15 mouse cellular contexts compared by ENCODE assay signal in genomic region chr15:81311026-81311425, GRCm38 (mm10).
"Had no signal": no experiment of that assay in that cellular context is flagged by ENCODE, and none has a peak within 500 bp of the region (broad histone marks: within the 10 kb centered on the region; RNA-seq: fewer than 3 reads in every experiment).

No protein-coding gene starts in this region.

- H3K9ac ChIP-seq: limb, embryonic 12.5 days; liver, embryonic 13.5 days; liver, postnatal 0 days; lung, embryonic 15.5 days had no signal

- ATAC-seq: inflammation-experienced regulatory T-cells, adult 6 months; liver, postnatal 0 days; midbrain, embryonic 16.5 days had no signal

- H3K4me3 ChIP-seq: layer of hippocampus, adult 2 months; limb, embryonic 12.5 days; liver, embryonic 13.5 days; lung, embryonic 15.5 days had no signal

- H3K9me3 ChIP-seq: limb, embryonic 12.5 days; liver, embryonic 13.5 days; lung, embryonic 15.5 days had no signal

- H3K27me3 ChIP-seq: limb, embryonic 12.5 days; liver, embryonic 13.5 days; lung, embryonic 15.5 days had no signal

- DNase-seq: kidney, adult 18-20 months; kidney, postnatal 10 days; kidney, postnatal 4 days; liver; liver, embryonic 13.5 days; liver, postnatal 0 days; lung, postnatal 14 days; right cerebral cortex, adult 18-20 months; right cerebral cortex, postnatal 25 days; thymus, postnatal 14 days had no signal

- H3K27ac ChIP-seq: layer of hippocampus, adult 2 months; limb, embryonic 12.5 days; liver, embryonic 13.5 days; lung, embryonic 15.5 days had no signal

- H3K4me1 ChIP-seq: liver, embryonic 13.5 days; lung, embryonic 15.5 days had no signal

- H3K4me2 ChIP-seq: limb, embryonic 12.5 days; liver, embryonic 13.5 days; lung, embryonic 15.5 days had no signal
